Mouse (Mus musculus) gastrocnemius, postnatal 36 days (tissue): ENCODE data around the gene Zswim3. TPM values are rescaled to one million over a fixed set of nuclear protein-coding genes. Genes with fewer than 3 reads are reported as not detected.

Experiments
- DNase-seq, 2 experiments: peaks; one replicate each; pipeline ENCODE4 v3.0.0; 2022
- intact Hi-C: fragments of 180-260 bp; cut with DNase I; formaldehyde crosslinking; loops from one replicate; pipeline ENCODE4 v1.15.1; 2025
- total RNA-seq, 2 experiments: library from RNA; stranded (reverse); gene quantifications; 2 replicates each; pipeline ENCODE4 v1.2.3; 2021

The Zswim3 gene
- total RNA-seq, 2 experiments from 2014 or later: 1.2 TPM

- intact Hi-C loops: no loop called here
- no peak for DNase-seq
Measured at GRCm38 (mm10) chr2:164803201-164803920, 1.5 kb upstream of the Zswim3 start.

- no peak for DNase-seq
- intact Hi-C loops: no loop called here
Measured at GRCm38 (mm10) chr2:164803921-164804313, 981 bp upstream of the Zswim3 start.

- intact Hi-C loops: no loop called here
- no peak for DNase-seq
Measured at GRCm38 (mm10) chr2:164805332-164805718, 427 bp downstream of the Zswim3 start.

- no peak for DNase-seq
- intact Hi-C loops: no loop called here
Measured at GRCm38 (mm10) chr2:164806614-164807013, 1.7 kb downstream of the Zswim3 start.

DNA sequence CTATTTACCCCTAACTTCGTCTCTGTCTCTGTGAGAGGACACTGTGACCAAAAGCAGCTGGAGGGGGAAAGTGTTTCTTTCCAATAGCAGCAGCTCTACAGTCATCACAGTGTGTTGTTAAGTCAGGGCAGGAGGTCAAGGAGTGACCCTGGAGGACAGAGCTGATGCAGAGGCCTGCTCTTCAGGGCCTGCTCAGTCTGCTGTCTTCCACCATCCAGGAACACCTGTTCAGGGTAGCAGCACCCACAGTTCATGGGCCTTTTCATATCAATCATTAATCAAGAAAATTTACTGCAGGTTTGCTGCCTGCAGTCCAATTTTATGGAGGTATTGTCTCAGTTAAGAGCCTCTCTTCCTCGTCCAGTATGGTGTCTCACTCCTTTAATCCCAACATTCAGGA is 8.7 kb downstream of the Zswim3 start:
- no peak for DNase-seq
- intact Hi-C loops: no loop called here

GRCm38 (mm10) chr2:164815348-164815747 is 10.4 kb downstream of the Zswim3 start:
- intact Hi-C loops: no loop called here
- no peak for DNase-seq

DNA sequence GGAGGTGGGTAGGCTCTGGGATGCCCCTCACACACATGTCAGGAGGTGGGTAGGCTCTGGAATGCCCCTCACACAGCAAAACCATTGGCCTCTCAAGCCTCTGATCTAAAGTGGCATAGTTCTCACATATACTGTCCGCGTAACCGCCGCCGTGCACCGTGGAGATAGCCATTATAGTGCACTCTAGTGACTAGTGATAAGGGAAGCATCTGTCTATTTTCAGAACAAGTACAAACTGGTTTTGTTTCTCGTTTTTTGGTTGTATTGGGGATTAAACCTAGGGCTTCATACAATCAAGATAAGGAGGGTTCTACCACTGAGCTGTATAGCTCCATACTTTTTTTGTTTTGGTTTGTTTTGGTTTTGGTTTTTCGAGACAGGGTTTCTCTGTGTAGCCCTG is 10.9 kb downstream of the Zswim3 start:
- intact Hi-C loops: no loop called here
- DNase-seq: no peak

- DNase-seq: no peak
- intact Hi-C loops: no loop called here
Measured at GRCm38 (mm10) chr2:164817206-164817605, 12.3 kb downstream of the Zswim3 start.

DNA sequence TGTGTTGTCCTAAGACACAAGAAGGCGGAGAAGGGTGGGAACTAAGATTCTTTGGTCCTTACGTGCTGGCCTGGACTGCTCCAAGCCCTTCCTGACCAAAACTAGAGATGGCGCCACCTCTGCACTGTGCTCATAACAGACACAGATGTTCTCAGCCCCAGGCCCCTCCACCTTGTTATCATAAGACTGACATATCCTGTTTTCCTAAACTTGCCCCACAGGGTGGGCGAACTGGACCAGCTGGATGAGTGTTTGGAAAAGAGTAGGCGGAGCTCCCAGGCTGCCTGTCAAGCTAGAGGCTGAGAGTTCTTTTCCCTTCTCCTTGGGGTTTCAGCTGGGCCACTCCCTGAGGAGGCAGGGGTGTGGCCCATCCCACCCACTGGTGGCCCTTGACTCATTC is 12.8 kb downstream of the Zswim3 start:
- intact Hi-C loops: no loop called here
- no peak for DNase-seq

GRCm38 (mm10) chr2:164821060-164821459 is 16.2 kb downstream of the Zswim3 start:
- no peak for DNase-seq
- intact Hi-C loops: loop anchor here (10.0 kb wide), 1 partner anchor 214 kb away; the partner anchor contains the start of gene Ncoa5

DNA sequence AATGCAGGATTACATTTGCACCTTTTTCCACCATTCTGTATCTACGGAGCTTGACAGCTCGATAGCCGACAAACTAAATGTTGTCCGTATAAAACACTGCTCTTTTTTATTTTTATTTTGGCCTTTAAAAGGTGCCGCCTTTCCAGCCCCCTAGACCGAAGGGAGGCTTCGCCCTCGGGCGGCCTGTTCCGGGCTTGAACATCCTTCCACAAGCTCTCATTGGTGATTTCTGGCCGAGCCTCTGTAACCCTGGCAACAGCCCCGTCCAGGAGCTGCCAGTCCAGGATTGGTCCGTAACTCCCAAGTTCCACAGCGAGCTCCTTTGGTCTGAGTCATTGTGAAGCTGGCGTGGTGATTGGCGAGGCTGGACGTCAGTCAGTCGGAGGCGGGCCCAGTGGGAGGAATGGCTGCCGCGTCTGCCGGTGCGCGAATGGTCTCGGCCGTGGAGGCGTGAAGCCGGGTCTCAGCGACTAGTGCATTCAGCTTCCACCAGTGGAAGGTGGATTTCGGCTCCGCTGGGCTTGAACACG is 17.8 kb downstream of the Zswim3 start, which contains the start of gene Zswim1:
Gene Zswim1, plus strand, starts transcription at position 51 of the 530 bp plus-strand sequence.
- DNase-seq: peak; percentile 100
- intact Hi-C loops: loop anchor here (10.0 kb wide), 1 partner anchor 212 kb away; the partner anchor contains the start of gene Ncoa5

- intact Hi-C loops: loop anchor here (10.0 kb wide), 1 partner anchor 212 kb away; the partner anchor contains the start of gene Ncoa5
- DNase-seq: no peak
Measured at GRCm38 (mm10) chr2:164823181-164823585, 18.3 kb downstream of the Zswim3 start.

DNA sequence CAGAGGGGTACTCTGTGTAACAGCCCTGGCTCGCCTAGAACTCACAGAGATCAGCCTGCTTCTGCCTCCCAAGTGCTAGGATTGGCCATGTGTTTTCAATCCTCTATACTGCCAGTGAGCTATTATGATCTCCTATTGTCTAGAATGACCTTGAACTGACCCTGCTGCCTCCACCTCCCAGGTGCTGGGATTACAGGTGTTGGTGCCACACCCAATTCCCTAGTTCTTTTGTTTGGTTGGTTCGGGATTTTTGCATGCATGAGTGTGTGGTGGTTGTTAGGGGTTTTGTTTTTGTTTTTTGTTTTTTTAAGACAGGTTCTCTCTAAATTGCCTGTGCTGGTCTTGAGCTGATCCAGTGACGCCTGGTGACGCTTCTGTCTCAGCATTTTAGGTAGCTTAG is 19.1 kb downstream of the Zswim3 start:
- intact Hi-C loops: loop anchor here (10.0 kb wide), 1 partner anchor 211 kb away; the partner anchor contains the start of gene Ncoa5
- no peak for DNase-seq

DNA sequence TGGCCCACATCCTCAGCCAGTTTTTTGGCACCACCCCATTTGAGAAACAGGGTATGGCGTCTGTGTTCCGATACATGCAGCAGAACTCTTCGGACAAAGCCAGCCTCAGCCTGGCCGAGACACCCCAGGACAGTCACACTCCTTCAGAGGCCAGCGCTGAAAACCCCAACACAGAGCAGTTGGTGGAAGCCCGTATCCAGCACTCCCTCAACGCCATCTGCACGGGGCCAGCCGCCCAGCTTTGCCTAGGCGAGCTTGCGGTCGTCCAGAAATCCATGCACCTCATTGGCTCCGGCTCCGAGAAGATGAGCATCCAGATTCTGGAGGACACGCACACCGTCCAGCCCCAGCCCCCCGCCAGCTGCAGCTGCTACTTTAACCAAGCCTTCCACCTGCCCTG is 20.6 kb downstream of the Zswim3 start:
- no peak for DNase-seq
- intact Hi-C loops: loop anchor here (10.0 kb wide), 1 partner anchor 209 kb away; the partner anchor contains the start of gene Ncoa5

DNA sequence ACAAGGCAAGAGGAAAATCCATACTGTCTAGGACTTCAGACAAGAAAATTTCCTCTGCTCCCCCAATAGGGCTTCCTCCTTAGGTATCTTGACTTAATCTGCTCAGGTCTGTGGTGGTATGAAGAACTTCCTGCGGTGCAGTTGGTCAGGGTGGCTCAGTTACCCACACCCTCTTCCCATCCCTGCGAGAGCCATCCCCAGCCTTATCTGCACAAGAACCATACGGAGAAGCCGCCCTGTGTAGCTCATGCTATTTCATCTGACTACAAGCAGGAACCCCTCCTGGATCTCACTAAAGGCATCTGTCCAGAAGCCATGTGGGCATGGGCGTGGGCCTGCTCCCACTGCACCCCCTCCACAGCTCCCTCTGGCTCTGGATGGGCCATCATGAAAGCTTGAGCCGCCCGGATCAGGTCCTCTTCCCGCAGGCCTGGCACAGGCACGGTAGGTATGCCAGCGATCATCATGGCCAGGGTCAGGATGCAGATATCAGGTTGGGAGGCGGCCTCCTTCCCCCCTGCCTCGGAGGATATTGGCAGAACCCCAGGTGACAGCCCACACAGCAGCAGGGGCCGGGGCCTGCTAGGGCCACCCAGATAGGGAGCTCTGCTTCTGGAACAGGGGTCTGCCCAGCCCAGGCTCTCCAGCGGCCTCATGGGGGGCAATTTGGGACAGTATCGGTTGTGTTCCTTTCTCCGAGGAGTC is 22.4 kb downstream of the Zswim3 start:
- no peak for DNase-seq
- intact Hi-C loops: loop anchor here (10.0 kb wide), 1 partner anchor 208 kb away; the partner anchor contains the start of gene Ncoa5

DNA sequence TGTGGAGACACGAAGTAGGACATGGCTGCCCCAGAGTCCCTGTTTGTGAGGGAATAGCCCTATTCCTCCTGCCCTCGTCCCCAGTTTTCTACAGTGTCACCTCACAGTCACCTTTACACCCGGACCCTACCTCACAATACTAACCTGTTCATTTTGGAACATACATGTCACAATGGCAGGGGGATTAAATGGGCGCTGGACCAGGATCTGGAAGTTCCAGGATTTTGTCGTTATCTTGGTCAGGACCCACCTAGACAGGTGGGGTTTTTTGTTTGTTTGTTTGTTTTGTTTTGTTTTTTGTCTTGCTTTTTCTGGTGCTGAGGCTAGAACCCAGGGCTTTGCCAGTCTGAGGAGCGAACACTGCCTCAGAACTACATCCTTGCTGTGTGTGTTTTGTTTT is 23.5 kb downstream of the Zswim3 start, which contains the start of gene Spata25:
Gene Spata25, minus strand, starts transcription at position 101 of the 400 bp plus-strand sequence.
- intact Hi-C loops: loop anchor here (10.0 kb wide), 1 partner anchor 206 kb away; the partner anchor contains the start of gene Ncoa5
- no peak for DNase-seq

GRCm38 (mm10) chr2:164829090-164829489 is 24.2 kb downstream of the Zswim3 start:
- intact Hi-C loops: loop anchor here (10.0 kb wide), 1 partner anchor 206 kb away; the partner anchor contains the start of gene Ncoa5
- no peak for DNase-seq

DNA sequence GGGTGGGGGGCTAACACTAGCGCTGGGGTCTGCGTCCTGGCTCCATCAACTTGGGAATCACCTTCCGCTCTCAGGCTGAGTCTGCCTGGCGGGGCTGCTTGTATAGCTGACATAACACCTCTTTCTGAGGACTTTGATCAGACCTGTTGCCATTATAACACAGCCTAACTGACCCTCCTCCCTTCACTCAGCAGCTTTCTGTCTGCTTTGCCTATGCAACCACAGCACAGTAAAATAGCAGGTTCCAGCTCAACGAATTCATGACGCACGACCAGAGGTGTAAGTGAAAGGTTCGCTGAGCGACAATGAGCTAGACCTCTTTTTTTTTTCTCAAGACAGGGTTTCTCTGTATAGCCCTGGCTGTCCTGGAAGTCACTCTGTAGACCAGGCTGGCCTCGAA is 26.1 kb downstream of the Zswim3 start:
- intact Hi-C loops: loop anchor here (10.0 kb wide), 1 partner anchor 74 kb away; no protein-coding TSS in a partner anchor
- no peak for DNase-seq

DNA sequence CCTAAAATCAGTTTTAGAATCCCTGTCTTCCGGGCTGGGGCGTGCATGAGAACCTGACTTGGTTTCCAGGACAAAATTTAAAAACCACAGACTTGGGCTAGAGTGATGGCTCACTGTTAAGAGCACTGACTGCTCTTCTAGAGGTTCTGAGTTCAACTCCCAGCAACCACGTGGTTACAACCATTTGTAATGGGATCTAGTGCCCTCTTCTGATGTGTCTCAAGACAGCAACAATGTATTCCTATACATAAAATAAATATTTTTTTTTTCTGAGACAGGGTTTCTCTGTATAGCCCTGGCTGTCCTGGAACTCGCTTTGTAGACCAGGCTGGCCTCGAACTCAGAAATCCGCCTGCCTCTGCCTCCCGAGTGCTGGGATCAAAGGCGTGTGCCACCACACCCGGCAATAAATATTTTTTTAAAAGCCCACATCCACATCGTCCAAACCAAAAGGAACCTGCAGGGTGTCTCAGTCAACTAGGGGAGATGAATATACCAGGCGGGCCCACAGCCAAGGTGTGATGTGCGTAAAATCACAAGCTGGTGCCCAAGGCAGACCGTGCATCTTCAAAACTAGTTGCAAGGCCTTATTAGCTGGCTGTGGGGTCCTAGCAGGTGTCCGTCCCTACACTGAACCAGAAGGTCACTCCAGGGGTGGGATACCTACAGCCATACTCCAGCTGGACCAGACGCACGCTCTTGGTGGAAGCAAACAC is 27.3 kb downstream of the Zswim3 start:
- intact Hi-C loops: loop anchor here (10.0 kb wide), 1 partner anchor 73 kb away; no protein-coding TSS in a partner anchor
- DNase-seq: no peak

DNA sequence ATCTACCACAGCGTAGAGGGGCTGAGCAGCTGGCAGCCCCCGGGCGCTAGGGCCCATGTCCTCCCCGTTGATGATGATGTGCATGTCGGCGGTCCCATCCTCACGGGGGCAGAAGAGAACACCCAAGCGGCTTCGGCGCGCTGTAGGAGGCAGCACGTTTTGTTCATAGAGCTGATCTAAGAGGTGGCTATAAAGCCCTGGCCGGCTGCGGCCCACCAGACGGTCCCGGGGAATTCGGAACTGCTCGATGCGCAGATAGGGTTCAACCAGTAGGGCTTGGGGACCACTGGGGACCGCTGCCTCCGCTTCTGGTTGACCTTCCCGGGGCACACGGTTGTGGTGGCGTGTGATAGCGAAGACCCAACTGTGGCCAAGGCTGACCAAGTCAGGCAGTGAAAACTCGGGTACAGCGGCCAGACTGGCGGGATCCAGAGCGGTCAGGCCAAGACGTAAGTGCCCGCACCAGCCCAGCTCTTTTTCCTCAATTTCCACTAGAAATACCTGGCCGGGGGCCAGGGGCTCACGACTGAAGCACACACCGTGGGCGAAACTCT is 27.9 kb downstream of the Zswim3 start, which contains the start of gene Ctsa:
Gene Ctsa, plus strand, starts transcription at position 126 of the 554 bp plus-strand sequence.
- peak; percentile 71 for DNase-seq
- intact Hi-C loops: loop anchor here (10.0 kb wide), 1 partner anchor 72 kb away; no protein-coding TSS in a partner anchor
